Mouse (Mus musculus) midbrain, embryonic 15.5 days (tissue): ENCODE measurements at regions not wholly inside any gene's neighbourhood (a gene's known extent, or its start where the extent isn't known, plus 50 kb on each side); places are given as distances from the start of the nearest gene placed in this dataset. TPM values are rescaled to one million over a fixed set of nuclear protein-coding genes. Genes with fewer than 3 reads are reported as not detected.

Experiments
- microRNA-seq: library from miRNA; unstranded; fragments of <30 nt; microRNA quantifications from one replicate; pipeline ENCODE4, GENCODE M21; 2016

Small RNAs in the stretch of these regions (microRNA-seq; reads per million reads assigned to microRNA genes)
- gene Gm27684: not detected
